Mouse (Mus musculus) neutrophil, adult 5-6 weeks (primary cell): ENCODE data around the gene Zfp760. TPM values are rescaled to one million over a fixed set of nuclear protein-coding genes. Genes with fewer than 3 reads are reported as not detected.

Source experiments
- total RNA-seq: library from RNA; stranded (forward); fragments of 200-1000 nt; gene quantifications from 2 replicates; pipeline ENCODE4 v1.2.3, GENCODE M21; 2017

Gene Zfp760
- total RNA-seq, 1 experiment from 2014 or later: 5.7 TPM

Other genes starting within 250 kb of the Zfp760 start
- 38.8 and 40.4 TPM in 2 replicates for gene Zfp53, start 218.7 kb upstream of the Zfp760 start, total RNA-seq
- gene Zfp52, start 172.2 kb upstream of the Zfp760 start, total RNA-seq: 26.4 and 31.0 TPM in 2 replicates
- 4.3 and 4.9 TPM in 2 replicates for gene Zfp948, start 140.7 kb upstream of the Zfp760 start, total RNA-seq
- 6.8 and 9.2 TPM in 2 replicates for gene Zfp983, start 57.1 kb upstream of the Zfp760 start, total RNA-seq
- gene Gm10226, start 15.9 kb upstream of the Zfp760 start, total RNA-seq: 6.8 and 14.7 TPM in 2 replicates
- gene Zfp229, start 23.1 kb downstream of the Zfp760 start, total RNA-seq: 2.1 and 2.2 TPM in 2 replicates
- not detected in 2 replicates for gene Zfp820, start 138.0 kb downstream of the Zfp760 start, total RNA-seq
- 1.0 and 4.4 TPM in 2 replicates for gene Zfp995, start 202.2 kb downstream of the Zfp760 start, total RNA-seq